Mouse (Mus musculus) left cerebral cortex, adult 6 months (tissue): ENCODE measurements around the gene Btbd35f25. TPM values are rescaled to one million over a fixed set of nuclear protein-coding genes. Genes with fewer than 3 reads are reported as not detected.

ENCODE experiments used
- long read RNA-seq, 2 experiments: library from polyadenylated mRNA; unstranded; transcript quantifications; one replicate each; pipeline ENCODE4 v2.0.0; 2019 to 2020
- polyA plus RNA-seq: library from polyadenylated mRNA; unstranded; fragments of <200 nt; fragmentation: Nextera tagmentation; gene quantifications from 2 replicates; pipeline ENCODE4 v1.2.3, GENCODE M21; 2021

Btbd35f25 gene
- not detected in 2 replicates for polyA plus RNA-seq
- long read RNA-seq, experiment 1 = 0 reads
- long read RNA-seq, experiment 2 = 0 reads

GRCm38 (mm10) chrX:31717056-31717455 is at the start of gene Btbd35f25:
Btbd35f25 (minus strand) TSS chrX:31717156.

Other genes starting within 250 kb of the Btbd35f25 start
- not detected in 2 replicates for gene Gm21883, start 142.9 kb downstream of the Btbd35f25 start, polyA plus RNA-seq
- gene Spin2e, start 98.2 kb downstream of the Btbd35f25 start, polyA plus RNA-seq = not detected in 2 replicates
- gene Gm21637, start 244.9 kb upstream of the Btbd35f25 start, polyA plus RNA-seq = not detected in 2 replicates